Mouse (Mus musculus): ENCODE results near the gene Galnt15.

- TF ChIP-seq POLR2A (IDR thresholded peaks at IDR 0.05; ENCODE audit: control insufficient read depth, low read depth, low read length) (no peak), CTCF (IDR thresholded peaks at IDR 0.05; ENCODE audit: control insufficient read depth, insufficient read depth, insufficient replicate concordance, low read depth, low read length) (no peak)
Measured at GRCm38 (mm10) chr14:32022450-32022849, 6.3 kb upstream of the Galnt15 start.

Data from testis, adult 2 months (tissue).